Mouse (Mus musculus): Measurements from ENCODE around the gene Stk32c. TPM values are rescaled to one million over a fixed set of nuclear protein-coding genes. Genes with fewer than 3 reads are reported as not detected.

The Stk32c gene
- polyA plus RNA-seq, 1 experiment from 2014 or later, result 0.26 TPM

DNA sequence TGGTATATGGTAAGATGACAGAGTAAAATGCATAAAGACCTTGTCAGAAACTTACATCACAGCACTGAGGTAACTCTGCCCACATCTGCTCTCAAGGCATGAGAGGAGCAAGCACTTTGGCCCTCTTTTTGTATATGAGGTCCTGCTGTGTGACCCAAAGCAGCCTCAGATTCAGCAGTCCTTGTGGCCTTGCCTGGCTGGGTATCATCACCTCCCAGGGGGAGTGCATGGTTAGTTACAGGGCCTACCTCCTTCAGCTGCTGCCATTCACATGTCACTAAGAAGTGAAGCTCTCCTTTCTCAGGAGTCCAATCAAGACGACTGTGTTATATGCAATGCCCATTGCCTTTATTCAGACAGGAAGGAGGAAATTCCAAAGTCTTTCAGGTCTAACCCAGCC is 2.4 kb upstream of the Stk32c start:
- no peaks in the 10 kb centered on the region for H3K36me3 ChIP-seq
- H3K27me3 ChIP-seq, result no peaks in the 10 kb centered on the region
- ATAC-seq (ENCODE audit: insufficient number of reproducible peaks, insufficient read depth, low FRiP score, low TSS enrichment), result no peak
- no peaks in the 10 kb centered on the region for H3K9me3 ChIP-seq
- H3K9ac ChIP-seq, result no peak overlapping the region
- peaks cover 22% of the 10 kb centered on the region; the same call in 1 of the 2 replicates for H3K4me1 ChIP-seq
- no peak overlapping the region for H3K4me3 ChIP-seq
- 79% methylated on average over 1 of the region's 1 CpGs for WGBS
- no peak overlapping the region for H3K4me2 ChIP-seq (replicated peaks)
- H3K27ac ChIP-seq, result no peak overlapping the region

DNA sequence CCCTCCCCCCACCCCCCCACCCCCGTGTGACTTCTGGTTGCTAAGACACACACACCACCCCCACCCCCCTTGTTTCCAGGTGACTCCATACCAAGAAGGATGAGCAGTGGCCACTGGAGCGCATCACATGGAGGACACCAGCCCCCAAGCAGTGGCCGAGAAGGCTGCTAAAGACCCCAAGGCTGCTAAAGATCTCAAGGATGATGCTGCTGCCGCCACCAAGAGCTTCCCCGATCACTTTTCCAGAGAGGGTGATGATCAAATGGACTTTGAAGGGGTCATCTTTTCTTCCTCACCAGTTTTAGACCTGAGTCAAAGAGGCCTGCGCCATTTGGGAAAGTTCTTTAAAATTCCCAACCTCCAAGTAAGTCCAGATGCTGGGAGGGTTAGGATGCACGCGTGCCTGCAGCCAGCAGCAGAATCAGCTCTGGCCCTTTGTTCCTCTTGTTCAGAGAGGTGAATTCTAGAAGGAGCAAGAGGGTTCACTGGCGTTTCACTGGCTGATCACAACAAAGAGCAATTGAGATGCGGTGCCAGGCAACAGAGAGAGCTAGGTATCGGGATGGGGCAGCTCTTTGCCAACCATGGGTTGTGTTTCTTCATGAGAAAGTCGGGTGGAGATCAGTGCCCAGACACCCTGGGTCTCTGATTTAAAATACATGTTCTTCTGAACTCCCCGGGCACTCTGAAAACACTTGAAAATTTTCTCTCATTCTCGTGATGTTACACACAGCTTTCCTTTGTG is 1.7 kb upstream of the Stk32c start:
- no peak for ATAC-seq (ENCODE audit: insufficient number of reproducible peaks, insufficient read depth, low FRiP score, low TSS enrichment)
- Histone ChIP-seq H3K9ac (no peak overlapping the region), H3K4me1 (peaks cover 22% of the 10 kb centered on the region; the same call in 1 of the 2 replicates), H3K27me3 (no peaks in the 10 kb centered on the region), H3K4me3 (no peak overlapping the region), H3K4me2 (replicated peaks) (no peak overlapping the region), H3K36me3 (no peaks in the 10 kb centered on the region), H3K9me3 (no peaks in the 10 kb centered on the region), H3K27ac (no peak overlapping the region)
- 75% methylated on average over 14 of the region's 14 CpGs for WGBS

DNA sequence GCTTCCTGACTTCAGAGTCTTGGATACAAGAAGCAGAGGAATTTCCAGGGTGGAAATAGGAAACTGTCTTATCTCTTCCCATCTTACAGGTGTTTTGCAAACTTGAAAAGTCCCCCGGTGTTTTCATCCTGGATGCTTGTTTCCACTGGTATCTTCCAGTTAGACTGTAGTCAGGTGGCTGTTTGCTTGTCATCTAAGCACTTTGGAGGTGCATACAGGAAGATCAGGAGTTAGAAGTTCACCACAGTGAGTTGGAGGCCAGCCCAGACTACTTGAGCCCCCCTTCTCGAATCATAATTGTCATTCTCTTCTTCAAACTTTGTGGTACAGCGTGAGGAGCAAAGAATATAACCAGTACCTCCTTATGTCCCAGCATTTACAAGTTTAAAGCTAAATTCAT is 1.1 kb upstream of the Stk32c start:
- no peak for ATAC-seq (ENCODE audit: insufficient number of reproducible peaks, insufficient read depth, low FRiP score, low TSS enrichment)
- Histone ChIP-seq H3K4me2 (replicated peaks) (no peak overlapping the region), H3K9ac (no peak overlapping the region), H3K4me3 (no peak overlapping the region), H3K27me3 (no peaks in the 10 kb centered on the region), H3K9me3 (no peaks in the 10 kb centered on the region), H3K4me1 (peaks cover 22% of the 10 kb centered on the region; the same call in 1 of the 2 replicates), H3K27ac (no peak overlapping the region), H3K36me3 (no peaks in the 10 kb centered on the region)
- WGBS, result 70% methylated on average over 3 of the region's 3 CpGs

DNA sequence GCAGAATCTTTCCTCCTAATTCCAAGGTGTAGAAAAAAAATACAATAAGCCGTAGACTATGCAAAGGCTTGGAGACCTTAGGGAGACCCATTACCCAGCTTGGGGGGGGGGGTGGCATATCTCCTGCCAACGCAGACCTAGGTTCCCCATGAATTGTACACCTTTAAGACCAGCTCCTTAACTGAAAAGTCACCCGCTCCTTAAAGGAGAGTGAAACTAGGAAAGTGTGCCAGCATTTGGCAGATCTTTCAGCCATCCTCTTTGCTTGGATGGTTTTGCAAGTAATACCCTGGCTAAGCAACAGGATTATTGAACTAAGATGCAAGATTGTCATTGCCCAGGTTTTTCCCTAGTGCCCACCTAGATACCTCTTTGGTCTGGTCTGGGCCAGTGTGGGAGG is 644 bp upstream of the Stk32c start:
- H3K4me1 ChIP-seq, result peaks cover 18% of the 10 kb centered on the region; the same call in 1 of the 2 replicates
- H3K9ac ChIP-seq, result peak overlapping the region; percentile 46
- H3K36me3 ChIP-seq, result no peaks in the 10 kb centered on the region
- no peaks in the 10 kb centered on the region for H3K9me3 ChIP-seq
- H3K27ac ChIP-seq, result no peak overlapping the region; the same call in 1 of the 2 replicates
- whole genome bisulfite sequencing, result 72% methylated on average over 3 of the region's 3 CpGs
- no peaks in the 10 kb centered on the region for H3K27me3 ChIP-seq
- H3K4me2 ChIP-seq (replicated peaks), result peak overlapping the region; percentile 57
- H3K4me3 ChIP-seq, result peak overlapping the region; percentile 56
- ATAC-seq (ENCODE audit: insufficient number of reproducible peaks, insufficient read depth, low FRiP score, low TSS enrichment), result no peak

DNA sequence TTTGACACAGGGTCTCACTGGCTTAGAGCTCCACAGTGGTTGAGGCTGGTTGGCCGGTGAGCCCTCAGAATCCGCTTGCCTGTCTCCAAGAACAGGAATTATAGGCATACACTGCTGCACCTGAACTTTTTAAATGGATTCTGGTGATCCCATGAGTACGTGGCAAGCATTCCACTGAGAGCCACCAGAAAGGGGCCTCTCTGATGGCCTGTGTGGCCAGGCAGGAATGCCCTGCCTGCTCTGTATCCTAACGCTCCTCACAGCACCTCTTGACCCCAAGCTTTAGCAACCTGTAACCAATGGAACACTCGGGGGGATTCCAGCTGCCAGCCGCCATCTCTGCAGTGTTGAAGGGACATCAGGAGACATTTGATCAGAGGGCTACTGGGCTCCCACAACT is 1.3 kb downstream of the Stk32c start:
- peaks cover 11% of the 10 kb centered on the region; the same call in 1 of the 2 replicates for H3K4me1 ChIP-seq
- no peak overlapping the region for H3K4me3 ChIP-seq
- H3K4me2 ChIP-seq (replicated peaks), result no peak overlapping the region
- WGBS, result 82% methylated on average over 6 of the region's 6 CpGs
- no peak overlapping the region for H3K9ac ChIP-seq
- no peaks in the 10 kb centered on the region for H3K36me3 ChIP-seq
- H3K27ac ChIP-seq, result no peak overlapping the region
- no peak for ATAC-seq (ENCODE audit: insufficient number of reproducible peaks, insufficient read depth, low FRiP score, low TSS enrichment)
- H3K9me3 ChIP-seq, result no peaks in the 10 kb centered on the region
- no peaks in the 10 kb centered on the region for H3K27me3 ChIP-seq

DNA sequence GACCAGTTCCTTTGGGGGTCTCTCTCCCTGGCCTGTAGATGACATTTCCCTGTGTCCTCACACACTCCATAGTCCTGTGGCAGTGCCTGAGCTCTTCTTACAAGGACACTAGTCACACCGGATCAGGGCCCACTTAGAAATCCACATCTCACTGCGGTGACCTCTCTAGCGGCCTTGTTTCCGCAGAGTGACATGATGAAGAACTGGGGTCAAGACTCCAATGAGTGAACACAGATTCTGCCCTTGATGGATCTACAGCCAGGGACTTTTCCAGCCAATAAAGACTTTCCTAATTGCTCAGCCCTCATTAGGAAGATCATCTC is 4.4 kb downstream of the Stk32c start:
- Histone ChIP-seq H3K27ac (no peak overlapping the region), H3K27me3 (no peaks in the 10 kb centered on the region), H3K4me3 (no peak overlapping the region), H3K36me3 (no peaks in the 10 kb centered on the region), H3K9ac (no peak overlapping the region), H3K4me2 (replicated peaks) (no peak overlapping the region), H3K4me1 (peaks cover 7% of the 10 kb centered on the region; the same call in 1 of the 2 replicates), H3K9me3 (no peaks in the 10 kb centered on the region)
- 87% methylated on average over 4 of the region's 4 CpGs for WGBS
- ATAC-seq (ENCODE audit: insufficient number of reproducible peaks, insufficient read depth, low FRiP score, low TSS enrichment), result no peak

DNA sequence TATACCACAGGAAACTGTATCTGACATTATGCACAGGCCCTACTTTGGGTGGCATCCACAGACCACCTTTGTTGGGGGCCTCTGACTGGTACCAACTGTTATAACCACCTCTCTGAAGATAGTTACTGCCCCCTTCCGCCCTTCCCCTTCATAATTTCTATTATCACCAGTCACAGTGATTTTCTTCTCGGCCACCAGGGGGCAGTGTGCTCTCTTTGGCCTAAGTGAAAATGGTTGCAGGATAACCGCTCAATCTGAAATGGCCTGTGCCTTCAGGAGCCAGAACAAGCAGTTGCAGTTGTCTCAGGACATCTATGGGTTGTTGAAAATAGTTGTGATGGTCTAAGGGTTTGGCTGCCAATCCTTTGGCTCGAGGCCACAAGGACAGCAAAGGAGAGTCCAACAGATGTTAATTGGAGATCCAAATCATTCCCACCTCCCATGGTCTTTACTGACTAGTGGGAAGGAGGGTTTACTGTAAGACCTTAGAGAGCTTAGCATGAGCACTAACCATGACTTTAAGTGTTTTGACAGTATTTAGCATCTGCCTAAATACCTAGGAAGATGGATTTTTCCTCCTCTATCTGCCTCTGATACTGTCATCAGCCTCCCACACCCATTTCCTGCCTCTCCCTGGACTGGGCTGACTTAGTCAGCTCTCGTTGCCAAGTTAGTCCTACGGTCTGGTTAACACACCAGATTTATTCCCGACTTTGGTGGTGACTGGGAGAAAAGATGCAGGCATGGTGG is 4.9 kb downstream of the Stk32c start:
- H3K4me2 ChIP-seq (replicated peaks), result no peak overlapping the region
- no peak for ATAC-seq (ENCODE audit: insufficient number of reproducible peaks, insufficient read depth, low FRiP score, low TSS enrichment)
- H3K9ac ChIP-seq, result no peak overlapping the region
- no peaks in the 10 kb centered on the region for H3K36me3 ChIP-seq
- H3K4me1 ChIP-seq, result peaks cover 5% of the 10 kb centered on the region; the same call in 1 of the 2 replicates
- no peak overlapping the region for H3K27ac ChIP-seq
- H3K27me3 ChIP-seq, result no peaks in the 10 kb centered on the region
- H3K9me3 ChIP-seq, result no peaks in the 10 kb centered on the region
- 28% methylated on average over 7 of the region's 7 CpGs for WGBS
- H3K4me3 ChIP-seq, result no peak overlapping the region

DNA sequence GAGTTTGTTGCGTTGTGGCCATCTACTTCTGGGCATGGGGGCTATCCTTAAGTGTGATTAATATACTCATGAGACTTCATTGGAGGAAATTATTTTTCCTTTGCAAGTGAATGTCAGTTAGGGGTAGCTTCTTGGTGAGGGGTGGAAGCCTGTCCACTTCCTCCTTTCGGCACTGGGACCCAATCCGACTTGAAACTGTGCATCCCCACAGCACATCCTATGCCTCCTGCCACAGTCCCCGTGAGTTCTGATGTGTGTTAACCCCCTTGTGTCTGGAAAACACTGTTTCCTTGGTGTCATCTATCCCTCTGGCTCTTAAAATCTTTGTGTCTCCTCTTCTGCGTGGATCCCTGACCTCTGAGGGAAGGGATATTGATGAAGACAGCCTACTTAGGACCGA is 11.9 kb downstream of the Stk32c start:
- 50% methylated on average over 6 of the region's 6 CpGs for WGBS
- H3K9me3 ChIP-seq, result no peaks in the 10 kb centered on the region
- 0 out of 2 replicates have a peak, but pooled peaks cover 3% of the 10 kb centered on the region for H3K27me3 ChIP-seq
- no peaks in the 10 kb centered on the region for H3K4me1 ChIP-seq
- no peak overlapping the region for H3K27ac ChIP-seq
- H3K4me2 ChIP-seq (replicated peaks), result no peak overlapping the region
- no peak overlapping the region for H3K9ac ChIP-seq
- no peak for ATAC-seq (ENCODE audit: insufficient number of reproducible peaks, insufficient read depth, low FRiP score, low TSS enrichment)
- H3K4me3 ChIP-seq, result no peak overlapping the region
- H3K36me3 ChIP-seq, result no peaks in the 10 kb centered on the region

DNA sequence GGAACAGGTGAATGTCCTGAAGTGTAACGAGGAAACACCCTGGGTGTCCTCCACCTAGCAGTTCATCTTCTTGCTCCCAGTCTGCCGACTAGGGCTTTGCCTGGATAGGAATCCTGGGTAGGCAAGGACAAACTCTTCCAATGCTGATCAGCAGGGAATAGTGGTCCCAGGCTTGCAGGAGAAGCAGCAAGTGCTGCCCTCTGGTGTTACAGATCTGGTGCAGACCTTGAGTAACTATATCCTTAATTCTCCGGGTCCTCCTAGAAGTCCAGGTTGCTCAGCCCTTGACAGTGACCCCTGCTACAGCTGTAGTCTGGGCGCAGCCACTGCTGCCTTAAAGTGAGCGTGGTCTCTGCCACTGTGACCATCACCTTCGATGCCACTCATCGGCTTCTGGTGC is 13.0 kb downstream of the Stk32c start:
- H3K27ac ChIP-seq, result no peak overlapping the region

DNA sequence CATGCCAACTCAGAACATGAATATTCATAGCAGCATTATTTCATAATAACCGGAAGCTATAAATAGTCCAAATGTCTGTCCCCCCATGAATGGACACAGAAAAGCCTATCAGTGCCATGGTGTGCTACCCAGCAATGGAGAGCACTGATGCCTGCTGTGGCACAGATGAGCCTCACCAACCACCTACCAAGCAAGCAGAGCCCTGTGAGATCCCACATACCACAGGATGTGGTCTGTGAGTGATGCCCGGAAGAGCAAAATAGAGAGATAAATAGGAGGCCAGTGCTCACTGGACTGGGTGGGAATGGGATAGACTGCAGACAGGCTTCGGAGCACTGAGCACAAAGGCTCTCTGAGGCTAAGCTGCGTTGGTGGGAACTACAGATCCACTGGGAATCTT is 16.1 kb downstream of the Stk32c start:
- Histone ChIP-seq H3K4me1 (no peaks in the 10 kb centered on the region), H3K27ac (no peak overlapping the region), H3K4me3 (no peak overlapping the region), H3K27me3 (0 out of 2 replicates have a peak, but pooled peaks cover 3% of the 10 kb centered on the region), H3K36me3 (no peaks in the 10 kb centered on the region), H3K4me2 (replicated peaks) (no peak overlapping the region), H3K9me3 (no peaks in the 10 kb centered on the region), H3K9ac (no peak overlapping the region)
- WGBS, result 83% methylated on average over 4 of the region's 4 CpGs
- ATAC-seq (ENCODE audit: insufficient number of reproducible peaks, insufficient read depth, low FRiP score, low TSS enrichment), result no peak

More for the DNA sequence above, 13.0 kb downstream of the Stk32c start:
- WGBS, result 30% methylated on average over 7 of the region's 7 CpGs
- Histone ChIP-seq H3K9me3 (no peaks in the 10 kb centered on the region), H3K4me3 (no peak overlapping the region), H3K4me1 (no peaks in the 10 kb centered on the region), H3K27me3 (0 out of 2 replicates have a peak, but pooled peaks cover 3% of the 10 kb centered on the region), H3K36me3 (no peaks in the 10 kb centered on the region), H3K9ac (no peak overlapping the region), H3K4me2 (replicated peaks) (no peak overlapping the region)
- ATAC-seq (ENCODE audit: insufficient number of reproducible peaks, insufficient read depth, low FRiP score, low TSS enrichment), result 0 out of 2 replicates have a peak, but pooled peaks have one; percentile 41

DNA sequence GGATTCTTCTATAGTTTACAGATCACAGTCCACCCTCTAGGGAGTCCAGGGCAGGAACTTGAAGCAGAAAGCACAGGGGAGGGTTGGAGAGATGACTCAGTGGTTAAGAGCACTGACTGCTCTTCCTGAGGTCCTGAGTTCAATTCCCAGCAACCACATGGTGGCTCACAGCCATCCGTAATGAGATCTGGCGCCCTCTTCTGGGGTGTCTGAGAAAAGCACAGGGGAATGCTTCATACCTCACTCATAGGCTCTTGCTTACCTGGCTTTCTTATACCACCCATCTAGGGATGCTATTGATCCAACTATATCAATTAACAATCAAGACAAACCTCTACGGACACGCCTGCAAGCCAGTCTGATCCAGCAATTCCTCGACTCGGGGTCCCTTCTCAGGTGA is 21.5 kb downstream of the Stk32c start:
- no peak overlapping the region for H3K27ac ChIP-seq
- WGBS, result 69% methylated on average over 6 of the region's 6 CpGs
- no peaks in the 10 kb centered on the region for H3K9me3 ChIP-seq
- no peak overlapping the region for H3K4me2 ChIP-seq (replicated peaks)
- no peaks in the 10 kb centered on the region for H3K36me3 ChIP-seq
- no peak overlapping the region for H3K4me3 ChIP-seq
- ATAC-seq (ENCODE audit: insufficient number of reproducible peaks, insufficient read depth, low FRiP score, low TSS enrichment), result no peak
- no peak overlapping the region for H3K9ac ChIP-seq
- H3K27me3 ChIP-seq, result peaks cover 26% of the 10 kb centered on the region
- peaks cover 7% of the 10 kb centered on the region; the same call in 1 of the 2 replicates for H3K4me1 ChIP-seq

DNA sequence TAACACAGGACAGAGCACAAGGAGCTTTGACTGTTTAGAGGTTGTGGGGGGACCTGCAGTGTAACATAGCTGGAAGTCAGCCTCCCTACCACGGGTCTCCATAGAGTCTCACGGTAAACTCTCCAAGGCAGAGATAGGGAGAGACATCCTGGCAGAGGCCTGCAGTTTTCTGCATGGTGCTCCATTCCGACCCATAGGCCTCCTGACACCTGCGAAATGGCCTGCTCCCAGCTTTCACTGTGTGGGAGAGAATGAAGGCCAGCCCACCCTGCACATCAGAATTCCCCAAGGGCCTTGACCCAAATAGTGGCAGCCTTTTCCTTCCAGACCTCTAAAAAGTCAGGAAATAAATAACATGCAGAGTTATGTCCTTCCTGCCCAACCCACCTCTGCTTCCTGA is 22.5 kb downstream of the Stk32c start:
- H3K36me3 ChIP-seq, result no peaks in the 10 kb centered on the region
- WGBS, result 85% methylated on average over 4 of the region's 4 CpGs

More for the DNA sequence above, 22.5 kb downstream of the Stk32c start:
- H3K4me2 ChIP-seq (replicated peaks), result no peak overlapping the region
- no peak overlapping the region for H3K9ac ChIP-seq
- H3K4me1 ChIP-seq, result peaks cover 7% of the 10 kb centered on the region; the same call in 1 of the 2 replicates
- H3K9me3 ChIP-seq, result no peaks in the 10 kb centered on the region
- no peak overlapping the region for H3K4me3 ChIP-seq
- peaks cover 34% of the 10 kb centered on the region for H3K27me3 ChIP-seq
- H3K27ac ChIP-seq, result no peak overlapping the region
- ATAC-seq (ENCODE audit: insufficient number of reproducible peaks, insufficient read depth, low FRiP score, low TSS enrichment), result no peak

Measured in embryonic facial prominence, embryonic 12.5 days (tissue).